In genomic region chr7:134840066-134840465, GRCm38 (mm10) we compare ENCODE assay signal across 21 mouse cellular contexts.
DNase-seq lines count a peak whose midpoint lies in the region; ATAC-seq and TF ChIP-seq lines count a peak whose summit lies in the region.
"Had no signal": no experiment of that assay in that cellular context is flagged by ENCODE, and none has a peak within 500 bp of the region (broad histone marks: within the 10 kb centered on the region; RNA-seq: fewer than 3 reads in every experiment).

No protein-coding gene starts in this region.

- no peak overlapping the region for H3K9ac ChIP-seq in hindbrain, postnatal 0 days (replicated peaks; ENCODE audit: low read length)
- H3K9ac ChIP-seq in hindbrain, embryonic 13.5 days: no peak overlapping the region
- no peak overlapping the region for H3K9ac ChIP-seq in midbrain, postnatal 0 days (replicated peaks; ENCODE audit: low read length, poor library complexity, severe bottlenecking)
- H3K9ac ChIP-seq: embryonic facial prominence, embryonic 12.5 days; forebrain, embryonic 12.5 days; forebrain, postnatal 0 days had no signal

- WGBS in hindbrain, postnatal 0 days: 75% methylated on average over 2 of the region's 2 CpGs
- 91% methylated on average over 2 of the region's 2 CpGs for WGBS in hindbrain, embryonic 13.5 days
- 85% methylated on average over 2 of the region's 2 CpGs for WGBS in midbrain, postnatal 0 days
- 97% methylated on average over 2 of the region's 2 CpGs for WGBS in midbrain, embryonic 10.5 days

- ATAC-seq in hindbrain, postnatal 0 days: no peak
- no peak for ATAC-seq in hindbrain, embryonic 13.5 days (ENCODE audit: low FRiP score)
- ATAC-seq in midbrain, postnatal 0 days (ENCODE audit: low FRiP score): no peak
- ATAC-seq: activated CD4-positive, CD25-positive, alpha-beta regulatory T cell, adult 4 months; forebrain, embryonic 14.5 days; forebrain, postnatal 0 days; Patski had no signal

- intact Hi-C loops in gastrocnemius, postnatal 14 days (cut with DNase I; ENCODE audit: low total_unique reads): no loop called here

- no peaks in the 10 kb centered on the region for H3K9me3 ChIP-seq in hindbrain, postnatal 0 days (ENCODE audit: low read length)
- H3K9me3 ChIP-seq in hindbrain, embryonic 13.5 days: no peaks in the 10 kb centered on the region
- H3K9me3 ChIP-seq in midbrain, postnatal 0 days (ENCODE audit: low read length): no peaks in the 10 kb centered on the region
- H3K9me3 ChIP-seq in midbrain, embryonic 10.5 days (replicated peaks): no peaks in the 10 kb centered on the region
- H3K9me3 ChIP-seq: embryonic facial prominence, embryonic 10.5 days; embryonic facial prominence, embryonic 12.5 days; forebrain, embryonic 12.5 days had no signal

- no peak for TF ChIP-seq CTCF in hindbrain, postnatal 0 days (IDR thresholded peaks at IDR 0.05; ENCODE audit: low read depth)
- no peak for TF ChIP-seq CTCF in midbrain, postnatal 0 days (IDR thresholded peaks at IDR 0.05)

- no peak overlapping the region for H3K4me2 ChIP-seq in hindbrain, postnatal 0 days (ENCODE audit: low read depth, low read length)
- H3K4me2 ChIP-seq in hindbrain, embryonic 13.5 days: no peak overlapping the region
- H3K4me2 ChIP-seq in midbrain, postnatal 0 days (ENCODE audit: low read depth, low read length, poor library complexity, severe bottlenecking): no peak overlapping the region
- H3K4me2 ChIP-seq: embryonic facial prominence, embryonic 12.5 days; forebrain, embryonic 12.5 days had no signal

- no peak overlapping the region for H3K4me3 ChIP-seq in hindbrain, postnatal 0 days (ENCODE audit: low read length)
- H3K4me3 ChIP-seq in hindbrain, embryonic 13.5 days: no peak overlapping the region
- no peak overlapping the region for H3K4me3 ChIP-seq in midbrain, postnatal 0 days (ENCODE audit: low read depth, low read length)
- no peak overlapping the region for H3K4me3 ChIP-seq in midbrain, embryonic 10.5 days
- H3K4me3 ChIP-seq: embryonic facial prominence, embryonic 10.5 days; embryonic facial prominence, embryonic 12.5 days; forebrain, embryonic 12.5 days had no signal

- H3K27me3 ChIP-seq in hindbrain, postnatal 0 days (ENCODE audit: insufficient read depth, low read length): no peaks in the 10 kb centered on the region
- H3K27me3 ChIP-seq in hindbrain, embryonic 13.5 days: no peaks in the 10 kb centered on the region
- H3K27me3 ChIP-seq in midbrain, postnatal 0 days (ENCODE audit: insufficient read depth, low read length): no peaks in the 10 kb centered on the region
- H3K27me3 ChIP-seq in midbrain, embryonic 10.5 days (ENCODE audit: low read depth, poor library complexity, severe bottlenecking): no peaks in the 10 kb centered on the region
- H3K27me3 ChIP-seq: embryonic facial prominence, embryonic 12.5 days; forebrain, embryonic 12.5 days; Patski had no signal

- H3K36me3 ChIP-seq in hindbrain, postnatal 0 days (ENCODE audit: insufficient read depth, low read length): no peaks in the 10 kb centered on the region
- no peaks in the 10 kb centered on the region for H3K36me3 ChIP-seq in hindbrain, embryonic 13.5 days
- no peaks in the 10 kb centered on the region for H3K36me3 ChIP-seq in midbrain, postnatal 0 days (ENCODE audit: insufficient read depth, low read length)
- no peaks in the 10 kb centered on the region for H3K36me3 ChIP-seq in midbrain, embryonic 10.5 days
- H3K36me3 ChIP-seq: forebrain, embryonic 12.5 days had no signal

- H3K4me1 ChIP-seq in hindbrain, postnatal 0 days (ENCODE audit: insufficient read depth, low read length): no peaks in the 10 kb centered on the region
- H3K4me1 ChIP-seq in hindbrain, embryonic 13.5 days (replicated peaks): no peaks in the 10 kb centered on the region
- H3K4me1 ChIP-seq in midbrain, postnatal 0 days (ENCODE audit: insufficient read depth, low read length): no peaks in the 10 kb centered on the region
- peaks cover 6% of the 10 kb centered on the region; the same call in 1 of the 2 replicates for H3K4me1 ChIP-seq in midbrain, embryonic 10.5 days
- H3K4me1 ChIP-seq: embryonic facial prominence, embryonic 10.5 days; embryonic facial prominence, embryonic 12.5 days; forebrain, embryonic 12.5 days had no signal

- H3K27ac ChIP-seq in hindbrain, postnatal 0 days: no peak overlapping the region
- H3K27ac ChIP-seq in hindbrain, embryonic 13.5 days: no peak overlapping the region
- H3K27ac ChIP-seq in midbrain, postnatal 0 days (ENCODE audit: low read depth, low read length): no peak overlapping the region
- no peak overlapping the region for H3K27ac ChIP-seq in midbrain, embryonic 10.5 days (replicated peaks)
- H3K27ac ChIP-seq: embryonic facial prominence, embryonic 10.5 days; embryonic facial prominence, embryonic 12.5 days; forebrain, embryonic 12.5 days had no signal

- DNase-seq in cerebellum, postnatal 14 days: peak; percentile 46 to 52
- DNase-seq in cerebellum, postnatal 4 days (ENCODE audit: low spot score in 2 of 2): no peak
- DNase-seq in hindbrain, postnatal 0 days (ENCODE audit: low spot score): peak; percentile 10
- DNase-seq in midbrain, postnatal 0 days (ENCODE audit: low spot score): peak; percentile 24
- DNase-seq in midbrain, embryonic 10.5 days (ENCODE audit: low spot score): no peak
- DNase-seq in gastrocnemius, postnatal 14 days: no peak
- DNase-seq: adrenal gland, adult 8-10 months; adrenal gland, postnatal 14 days; adrenal gland, postnatal 36 days; cerebellum, adult 11-12 months; cerebellum, adult 2 months; cerebellum, adult 9-10 months; cerebellum, postnatal 36 days; forebrain, postnatal 0 days had no signal

Comparison
In these comparisons a context has a peak if more than half of its experiments do, and no peak if none do; other contexts are left out.
1. DNase-seq: peak in cerebellum, postnatal 14 days (2 of 2), hindbrain, postnatal 0 days (single experiment) and midbrain, postnatal 0 days (single experiment); none in cerebellum, postnatal 4 days (0 of 2), midbrain, embryonic 10.5 days (single experiment) and gastrocnemius, postnatal 14 days (single experiment).